Mouse (Mus musculus) left cerebral cortex, postnatal 14 days (tissue): ENCODE measurements around the gene Ubb. TPM values are rescaled to one million over a fixed set of nuclear protein-coding genes. Genes with fewer than 3 reads are reported as not detected.
"Not testable (repeated sequence)": the region's sequence is repeated elsewhere in the genome, so short reads cannot be mapped to it uniquely, and the experiment has no call there.

ENCODE experiments used
- DNase-seq, 2 experiments: peaks; one replicate each; pipeline ENCODE4 v3.0.0; 2021 to 2022; ENCODE audit warnings: low spot score in 2 of 2, mixed read lengths in 1 of 2
- intact Hi-C: fragments of 180-260 bp; cut with DNase I; formaldehyde crosslinking; loops from one replicate; pipeline ENCODE4 v1.15.1; 2025
- long read RNA-seq, 2 experiments: library from polyadenylated mRNA; stranded (forward); transcript quantifications; one replicate each; pipeline ENCODE4 v2.0.0; 2021
- total RNA-seq, 2 experiments: library from RNA; stranded (reverse); gene quantifications; 2 replicates each; pipeline ENCODE4 v1.2.3; 2021

Gene Ubb
- total RNA-seq, result 1,000 to 10,000 TPM; 1,710 to 1,861 TPM
- long read RNA-seq, experiment 1, transcript Ubb-201 (2 exons, 1,499 nt), result major isoform, 4,490 of 4,542 reads
- long read RNA-seq, experiment 1, transcript Ubb-202 (2 exons, 890 nt), result minor isoform, 6 of 4,542 reads
- long read RNA-seq, experiment 1, partial matches to known transcripts, result 39 of 4,542 reads
- long read RNA-seq, experiment 1, other reads (novel, unspliced or antisense), result 7 of 4,542 reads
- long read RNA-seq, experiment 2, transcript Ubb-202 (2 exons, 890 nt), result minor isoform, 8 of 3,284 reads
- long read RNA-seq, experiment 2, transcript Ubb-201 (2 exons, 1,499 nt), result major isoform, 3,247 of 3,284 reads
- long read RNA-seq, experiment 2, partial matches to known transcripts, result 0 of 3,284 reads
- long read RNA-seq, experiment 2, other reads (novel, unspliced or antisense), result 29 of 3,284 reads

DNA sequence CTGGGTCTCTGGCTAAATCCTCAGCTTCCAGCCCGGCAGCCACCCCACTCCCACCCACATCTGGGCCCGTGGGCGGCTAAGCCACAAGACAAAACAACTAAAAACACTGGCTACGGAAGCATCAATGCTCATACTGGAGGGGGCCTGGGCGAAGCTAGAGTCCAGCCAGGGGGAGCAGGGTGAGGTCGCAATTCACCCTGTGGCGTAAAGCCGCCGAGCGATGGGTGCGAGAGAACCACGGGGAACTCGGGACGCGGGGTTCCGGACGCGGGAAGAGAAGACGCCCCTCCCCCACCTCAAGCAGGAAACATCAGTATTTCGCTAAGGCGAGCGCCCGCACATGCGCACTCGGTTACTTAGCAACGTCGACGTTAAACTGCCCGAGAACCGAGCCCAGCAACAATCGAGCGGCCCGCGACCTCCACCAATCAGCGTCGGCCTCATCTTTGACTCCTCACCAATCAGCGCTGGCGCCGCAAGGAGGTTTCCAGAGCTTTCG, at the start of gene Ubb:
TSS of gene Ubb (plus strand) at position 445 of the 499 bp plus-strand sequence.
- peak; percentile 100 for DNase-seq
- intact Hi-C loops, result no loop called here

DNA sequence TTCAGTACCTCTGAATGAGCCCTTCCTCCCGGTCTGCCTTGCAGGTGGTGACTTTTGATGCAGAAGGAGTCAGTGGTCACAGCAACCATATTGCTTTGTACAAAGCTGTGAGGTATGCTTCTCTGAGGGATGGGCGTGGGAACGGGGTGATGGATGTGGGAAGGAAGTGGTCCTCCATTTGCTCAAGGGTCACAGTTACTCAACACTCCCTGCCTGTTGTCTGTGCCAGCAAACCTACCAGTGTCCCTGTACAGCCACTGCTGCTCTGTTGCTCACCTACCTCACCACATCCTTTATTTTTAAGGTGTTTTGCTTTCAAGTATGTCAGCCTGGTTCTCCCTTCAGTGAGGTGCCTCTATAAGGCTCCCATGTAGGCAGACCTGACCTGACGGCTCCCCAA, 43.3 kb upstream of the Ubb start:
- DNase-seq, result no peak
- intact Hi-C loops, result no loop called here

DNA sequence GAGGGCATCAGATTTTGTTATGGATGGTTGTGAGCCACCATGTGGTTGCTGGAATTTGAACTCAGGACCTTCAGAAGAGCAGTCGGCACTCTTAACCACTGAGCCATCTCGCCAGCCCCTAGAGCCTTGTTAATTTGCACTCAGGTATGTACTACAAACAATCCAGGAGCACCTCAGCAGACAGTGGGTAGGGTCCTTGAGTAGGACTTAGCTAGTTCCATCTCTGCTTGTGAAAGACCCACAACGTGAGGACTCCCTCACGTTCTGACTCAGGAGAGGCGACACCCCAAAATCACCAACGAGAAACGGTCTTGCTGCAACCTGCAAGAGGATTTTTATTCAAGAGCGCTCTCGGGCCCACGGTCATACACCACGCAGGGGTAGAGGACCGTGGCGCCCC, 42.6 kb upstream of the Ubb start:
- intact Hi-C loops, DNase-seq: not testable (repeated sequence)

- intact Hi-C loops, result not testable (repeated sequence)
Observed at GRCm38 (mm10) chr11:62508816-62509215, 42.2 kb upstream of the Ubb start.

GRCm38 (mm10) chr11:62509571-62509970, 41.4 kb upstream of the Ubb start:
- intact Hi-C loops, result no loop called here
- no peak for DNase-seq

More at GRCm38 (mm10) chr11:62508816-62509215, 42.2 kb upstream of the Ubb start:
- DNase-seq, result not testable (repeated sequence)

DNA sequence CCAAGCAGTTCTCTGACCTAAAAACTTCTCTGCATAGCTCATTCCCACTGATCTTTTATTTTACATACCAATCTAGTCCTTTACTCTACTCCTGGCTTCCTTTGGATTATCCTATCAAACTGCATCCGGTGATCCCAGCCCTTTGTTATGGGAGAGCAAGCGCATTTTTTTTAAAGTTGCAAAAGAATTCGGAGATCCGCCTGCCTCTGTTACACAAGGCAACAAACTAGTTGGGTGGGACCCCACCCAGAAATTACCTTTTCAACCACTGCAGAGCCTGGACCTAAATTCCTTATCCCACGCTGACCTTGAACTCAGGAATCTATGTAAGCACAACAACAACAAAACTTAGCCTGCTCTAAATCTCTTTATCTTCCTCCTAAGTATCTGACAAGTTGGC, 40.0 kb upstream of the Ubb start:
- no peak for DNase-seq
- intact Hi-C loops, result no loop called here

- DNase-seq, result no peak
- intact Hi-C loops, result no loop called here
Observed at GRCm38 (mm10) chr11:62511444-62512202, 39.3 kb upstream of the Ubb start.

- DNase-seq, result no peak
- intact Hi-C loops, result no loop called here
Observed at GRCm38 (mm10) chr11:62512529-62513080, 38.4 kb upstream of the Ubb start.

- intact Hi-C loops, result no loop called here
- DNase-seq, result no peak
Observed at GRCm38 (mm10) chr11:62513311-62513710, 37.7 kb upstream of the Ubb start.

DNA sequence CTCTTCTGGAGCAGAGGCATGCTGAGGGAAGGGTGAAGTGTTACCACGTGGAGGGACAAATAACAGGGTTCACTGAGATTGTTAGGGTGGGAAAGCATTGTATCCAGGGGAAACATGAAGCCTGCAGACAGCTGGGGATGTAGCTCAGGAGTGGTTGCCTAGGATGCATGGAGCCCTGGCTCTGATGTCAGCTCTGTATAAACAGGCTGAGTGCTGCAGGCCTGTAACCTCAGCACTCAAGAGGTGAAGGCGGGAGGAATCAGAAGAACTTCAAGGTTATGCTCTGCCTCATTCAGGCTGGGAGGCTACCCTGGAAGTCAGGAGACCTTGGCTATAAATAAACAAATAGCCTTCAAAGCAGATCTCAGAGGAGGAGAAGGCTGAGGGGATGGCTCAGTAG, 32.0 kb upstream of the Ubb start:
- intact Hi-C loops, result no loop called here

GRCm38 (mm10) chr11:62522283-62522682, 28.7 kb upstream of the Ubb start:
- DNase-seq, result no peak
- intact Hi-C loops, result no loop called here

More for the DNA sequence above, 32.0 kb upstream of the Ubb start:
- DNase-seq, result no peak

GRCm38 (mm10) chr11:62537089-62537488, 13.9 kb upstream of the Ubb start:
- intact Hi-C loops, result loop anchor here (5.0 kb wide), 1 partner anchor 80 kb away; the partner anchor contains the start of genes Ncor1 and Pigl
- no peak for DNase-seq

- DNase-seq, result no peak
- intact Hi-C loops, result loop anchor here (5.0 kb wide), 1 partner anchor 80 kb away; the partner anchor contains the start of genes Ncor1 and Pigl
Observed at GRCm38 (mm10) chr11:62537590-62537989, 13.4 kb upstream of the Ubb start.

DNA sequence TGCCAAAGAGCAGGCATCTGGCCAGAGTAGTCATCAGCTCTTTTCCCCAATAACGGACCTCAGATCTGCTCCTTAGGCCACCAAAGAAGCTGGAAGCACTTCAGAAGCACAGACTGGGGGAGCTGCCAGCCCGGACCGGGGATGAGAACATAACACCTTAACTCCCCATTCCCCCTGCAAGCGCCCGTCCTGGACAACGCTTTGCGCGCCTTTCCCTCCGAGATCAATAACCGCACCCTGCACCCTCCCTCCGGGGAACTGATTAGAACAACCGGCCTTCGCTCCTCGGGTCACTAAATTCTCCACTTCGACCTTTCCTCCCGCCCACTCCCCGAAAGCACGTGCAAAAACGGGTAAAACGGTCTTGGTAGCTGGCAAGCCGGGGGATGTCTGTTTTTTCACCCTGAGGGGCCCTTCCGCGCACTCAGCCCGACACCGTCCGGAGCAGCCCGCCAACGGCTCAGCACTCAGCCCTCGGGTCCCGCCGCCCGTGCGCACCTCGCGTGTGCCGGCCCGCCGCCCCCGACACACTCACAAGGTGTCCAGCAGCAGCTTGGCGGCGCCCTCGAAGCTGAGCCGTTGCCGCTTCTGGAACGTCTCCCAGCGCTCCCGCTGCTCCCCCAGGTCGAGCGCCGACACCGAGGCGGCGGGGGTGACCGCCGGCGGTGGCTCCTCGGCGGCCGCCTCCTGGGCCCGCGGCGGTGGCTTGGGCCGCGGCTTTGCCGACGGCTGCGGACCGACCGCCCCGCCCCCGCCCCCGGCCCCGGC, 12.5 kb upstream of the Ubb start:
- intact Hi-C loops, result loop anchor here (5.0 kb wide), 1 partner anchor 81 kb away; the partner anchor contains the start of genes Ncor1 and Pigl
- DNase-seq, result peak in 1 of 2 experiments; percentile 35

DNA sequence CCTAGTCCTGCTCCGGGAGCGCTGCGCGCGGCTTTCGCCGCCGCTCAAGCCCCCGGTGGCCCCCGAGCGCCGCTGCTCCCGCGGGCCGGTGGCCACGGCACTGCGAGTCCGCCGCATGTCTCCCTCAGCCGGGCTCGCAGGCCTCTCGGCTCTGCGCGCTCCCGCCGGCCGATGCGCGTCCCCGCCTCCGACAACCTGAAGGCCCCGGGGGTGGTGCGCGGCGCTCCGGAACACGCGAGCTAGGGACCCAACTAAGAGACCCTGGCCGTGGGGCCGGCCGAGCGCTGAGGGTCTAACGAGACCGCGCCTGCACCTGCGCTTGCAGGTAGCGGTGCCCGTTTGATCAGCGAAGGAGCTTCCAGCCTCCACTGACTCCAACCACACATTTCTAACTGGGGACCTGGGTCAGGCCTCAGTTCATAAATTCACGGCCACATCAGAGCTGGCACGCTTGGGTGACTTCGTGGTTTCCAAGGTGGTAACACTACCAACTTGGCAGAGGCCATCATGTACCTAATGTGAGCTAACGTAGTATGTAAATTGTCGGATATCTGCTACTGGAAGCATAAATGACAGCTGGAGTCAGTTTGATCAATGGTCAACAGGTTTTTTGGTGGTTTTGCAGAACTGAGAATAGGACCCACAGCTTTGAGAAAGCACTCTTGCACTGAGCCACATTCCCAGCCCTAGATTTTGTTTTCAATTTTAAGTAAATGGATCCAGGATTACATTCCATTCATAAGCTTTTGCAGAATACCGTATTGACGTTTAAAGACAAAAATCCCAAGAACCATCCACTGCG, 11.7 kb upstream of the Ubb start, which contains the start of gene Cenpv:
TSS of gene Cenpv (minus strand) at position 173 of the 802 bp plus-strand sequence.
- peak; percentile 66 to 73 for DNase-seq
- intact Hi-C loops, result loop anchor here (5.0 kb wide), 1 partner anchor 82 kb away; the partner anchor contains the start of genes Ncor1 and Pigl

DNA sequence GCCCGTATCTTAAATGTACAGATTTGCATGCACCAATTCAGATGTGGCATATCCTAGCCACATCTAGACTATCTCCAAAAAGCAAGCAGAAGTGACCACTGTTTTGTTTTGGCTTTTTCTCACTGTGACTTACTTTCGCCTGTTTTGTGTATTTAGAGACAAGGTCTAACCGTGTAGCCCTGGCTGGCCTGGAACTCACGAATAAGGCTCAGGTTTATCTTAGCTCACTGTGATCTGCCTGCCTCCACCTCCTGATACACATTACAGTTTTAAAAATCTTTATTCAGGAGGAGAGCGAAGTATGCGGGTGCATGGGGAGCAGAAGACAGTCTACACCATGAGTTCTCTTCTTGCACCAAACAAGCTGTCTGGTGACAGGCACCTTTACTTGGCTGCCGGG, 10.8 kb upstream of the Ubb start:
- DNase-seq, result no peak
- intact Hi-C loops, result no loop called here

GRCm38 (mm10) chr11:62540969-62541368, 10.0 kb upstream of the Ubb start:
- DNase-seq, result no peak
- intact Hi-C loops, result no loop called here

- no peak for DNase-seq
- intact Hi-C loops, result no loop called here
Observed at GRCm38 (mm10) chr11:62541581-62541980, 9.4 kb upstream of the Ubb start.
